Mouse (Mus musculus) CH12.LX (cell line): ENCODE measurements around the gene Slc17a5.

Source experiments
- CHD1 ChIP-seq: IDR thresholded peaks from 2 replicates; pipeline ENCODE4 v1.6.1; 2012; ENCODE audit warnings: low read depth, low read length, improper control_type of control experiment, inconsistent platforms
- CTCF ChIP-seq, 2 experiments: IDR thresholded peaks in 1 of 2; conservative IDR thresholded peaks in 1 of 2; 2 replicates each; pipeline ENCODE4 v1.5.1; 2011 to 2012; ENCODE audit warnings: low read depth in 2 of 2, low read length in 2 of 2, improper control_type of control experiment in 1 of 2, inconsistent platforms in 1 of 2, mild to moderate bottlenecking in 1 of 2, moderate library complexity in 1 of 2
- ELF1 ChIP-seq: IDR thresholded peaks from 2 replicates; pipeline ENCODE4 v1.6.1; 2014; ENCODE audit warnings: low read depth, mild to moderate bottlenecking, inconsistent platforms, low read length, improper control_type of control experiment
- EP300 ChIP-seq: IDR thresholded peaks from 2 replicates; pipeline ENCODE4 v1.6.1; 2011; ENCODE audit warnings: low read length, improper control_type of control experiment
- HCFC1 ChIP-seq: IDR thresholded peaks from 2 replicates; pipeline ENCODE4 v1.6.1; 2012; ENCODE audit warnings: low read depth, mild to moderate bottlenecking, inconsistent platforms, low read length, improper control_type of control experiment
- KAT2A ChIP-seq: IDR thresholded peaks from 2 replicates; pipeline ENCODE4 v1.6.1; 2012; ENCODE audit warnings: low read length, improper control_type of control experiment, inconsistent platforms; ENCODE audit not compliant: insufficient replicate concordance
- MAFK ChIP-seq: IDR thresholded peaks from 2 replicates; pipeline ENCODE4 v1.6.1; 2011; ENCODE audit warnings: low read length, improper control_type of control experiment; ENCODE audit not compliant: insufficient replicate concordance
- MAZ ChIP-seq: IDR thresholded peaks from 2 replicates; pipeline ENCODE4 v1.6.1; 2012; ENCODE audit warnings: low read depth, mild to moderate bottlenecking, inconsistent platforms, low read length, improper control_type of control experiment, moderate library complexity
- MXI1 ChIP-seq: IDR thresholded peaks from 2 replicates; pipeline ENCODE4 v1.6.1; 2011; ENCODE audit warnings: mild to moderate bottlenecking, low read depth, low read length, improper control_type of control experiment
- POLR2A ChIP-seq: IDR thresholded peaks from 2 replicates; pipeline ENCODE4 v1.6.1; 2011; ENCODE audit warnings: low read depth, mild to moderate bottlenecking, improper control_type of control experiment, low read length
- POLR2AphosphoS2 ChIP-seq: IDR thresholded peaks from 2 replicates; pipeline ENCODE4 v1.6.1; 2011; ENCODE audit warnings: low read depth, low read length, improper control_type of control experiment
- TCF12 ChIP-seq: IDR thresholded peaks from 2 replicates; pipeline ENCODE4 v1.6.1; 2014; ENCODE audit warnings: low read depth, mild to moderate bottlenecking, inconsistent platforms, low read length, improper control_type of control experiment
- ZMIZ1 ChIP-seq: IDR thresholded peaks from 2 replicates; pipeline ENCODE4 v1.6.1; 2012; ENCODE audit warnings: low read depth, mild to moderate bottlenecking, inconsistent platforms, low read length, improper control_type of control experiment
- ZNF384 ChIP-seq: IDR thresholded peaks from 2 replicates; pipeline ENCODE4 v1.6.1; 2012; ENCODE audit warnings: low read depth, low read length, improper control_type of control experiment, inconsistent platforms

GRCm38 (mm10) chr9:78595257-78595656 lies 7.4 kb upstream of the Slc17a5 start:
- no peak for TF ChIP-seq POLR2AphosphoS2
- TF ChIP-seq CTCF (conservative IDR thresholded peaks at IDR 0.05 in 1 of 2, IDR thresholded peaks at IDR 0.05 in 1 of 2; ENCODE audit: low read depth in 2 of 2, low read length in 2 of 2) = no peak
- no peak for TF ChIP-seq EP300
- TF ChIP-seq KAT2A = no peak
- TF ChIP-seq ZMIZ1 = no peak
- TF ChIP-seq MXI1 = no peak
- TF ChIP-seq POLR2A = no peak
- TF ChIP-seq HCFC1 = no peak
- no peak for TF ChIP-seq ELF1
- TF ChIP-seq TCF12 = no peak
- no peak for TF ChIP-seq CHD1
- no peak for TF ChIP-seq ZNF384
- TF ChIP-seq MAZ = no peak
- no peak for TF ChIP-seq MAFK
